Mouse (Mus musculus): ENCODE results near the gene Lmtk2. TPM values are rescaled to one million over a fixed set of nuclear protein-coding genes. Genes with fewer than 3 reads are reported as not detected.

Lmtk2 gene
- polyA plus RNA-seq, 1 experiment from 2014 or later: 5.5 TPM

GRCm38 (mm10) chr5:144230216-144230615, 130.0 kb downstream of the Lmtk2 start:
- Histone ChIP-seq H3K27ac (no peak overlapping the region), H3K4me3 (no peak overlapping the region), H3K9me3 (no peaks in the 10 kb centered on the region), H3K4me1 (no peaks in the 10 kb centered on the region), H3K27me3 (ENCODE audit: poor library complexity, severe bottlenecking) (no peaks in the 10 kb centered on the region), H3K36me3 (replicated peaks) (no peaks in the 10 kb centered on the region)
- DNase-seq (ENCODE audit: extremely low spot score, low spot score): no peak
- WGBS: 90% methylated on average over 7 of the region's 7 CpGs

GRCm38 (mm10) chr5:144231410-144231809, 131.2 kb downstream of the Lmtk2 start:
- no peaks in the 10 kb centered on the region for H3K36me3 ChIP-seq (replicated peaks)
- WGBS: 77% methylated on average over 1 of the region's 1 CpGs
- DNase-seq (ENCODE audit: extremely low spot score, low spot score): no peak
- no peaks in the 10 kb centered on the region for H3K27me3 ChIP-seq (ENCODE audit: poor library complexity, severe bottlenecking)
- H3K4me1 ChIP-seq: no peaks in the 10 kb centered on the region
- H3K27ac ChIP-seq: no peak overlapping the region
- H3K9me3 ChIP-seq: no peaks in the 10 kb centered on the region
- H3K4me3 ChIP-seq: no peak overlapping the region

GRCm38 (mm10) chr5:144232531-144232930, 132.3 kb downstream of the Lmtk2 start:
- H3K9me3 ChIP-seq: no peaks in the 10 kb centered on the region
- H3K4me1 ChIP-seq: no peaks in the 10 kb centered on the region
- 90% methylated on average over 5 of the region's 5 CpGs for WGBS
- no peak for DNase-seq (ENCODE audit: extremely low spot score, low spot score)
- H3K36me3 ChIP-seq (replicated peaks): no peaks in the 10 kb centered on the region
- H3K27me3 ChIP-seq (ENCODE audit: poor library complexity, severe bottlenecking): no peaks in the 10 kb centered on the region
- no peak overlapping the region for H3K27ac ChIP-seq
- no peak overlapping the region for H3K4me3 ChIP-seq

- no peaks in the 10 kb centered on the region for H3K9me3 ChIP-seq
- no peaks in the 10 kb centered on the region for H3K36me3 ChIP-seq (replicated peaks)
- no peak overlapping the region for H3K4me3 ChIP-seq
- no peaks in the 10 kb centered on the region for H3K27me3 ChIP-seq (ENCODE audit: poor library complexity, severe bottlenecking)
- no peak overlapping the region for H3K27ac ChIP-seq
- H3K4me1 ChIP-seq: no peaks in the 10 kb centered on the region
- 77% methylated on average over 6 of the region's 6 CpGs for WGBS
- no peak for DNase-seq (ENCODE audit: extremely low spot score, low spot score)
Measured at GRCm38 (mm10) chr5:144234222-144234621, 134.0 kb downstream of the Lmtk2 start.

GRCm38 (mm10) chr5:144234714-144235113, 134.5 kb downstream of the Lmtk2 start:
- Histone ChIP-seq H3K4me3 (no peak overlapping the region), H3K36me3 (replicated peaks) (no peaks in the 10 kb centered on the region), H3K27me3 (ENCODE audit: poor library complexity, severe bottlenecking) (no peaks in the 10 kb centered on the region), H3K27ac (no peak overlapping the region), H3K9me3 (no peaks in the 10 kb centered on the region), H3K4me1 (no peaks in the 10 kb centered on the region)
- 91% methylated on average over 7 of the region's 7 CpGs for WGBS
- no peak for DNase-seq (ENCODE audit: extremely low spot score, low spot score)

Other genes starting within 250 kb of the Lmtk2 start
- gene Ankrd61, start 202.8 kb upstream of the Lmtk2 start, polyA plus RNA-seq (2016; fragmentation: Nextera tagmentation; extraction: Ambion mirVana): 0.31 and 0.36 TPM in 2 replicates
- 141 TPM in 2 replicates for gene Aimp2, start 190.6 kb upstream of the Lmtk2 start, polyA plus RNA-seq (2016; fragmentation: Nextera tagmentation; extraction: Ambion mirVana)
- 40.8 and 41.5 TPM in 2 replicates for gene Pms2, start 190.5 kb upstream of the Lmtk2 start, polyA plus RNA-seq (2016; fragmentation: Nextera tagmentation; extraction: Ambion mirVana)
- 0.44 and 0.61 TPM in 2 replicates for gene Gm42421, start 172.3 kb upstream of the Lmtk2 start, polyA plus RNA-seq (2016; fragmentation: Nextera tagmentation; extraction: Ambion mirVana)
- 0.43 and 0.64 TPM in 2 replicates for gene Rsph10b, start 167.4 kb upstream of the Lmtk2 start, polyA plus RNA-seq (2016; fragmentation: Nextera tagmentation; extraction: Ambion mirVana)
- gene Ccz1, start 85.6 kb upstream of the Lmtk2 start, polyA plus RNA-seq (2016; fragmentation: Nextera tagmentation; extraction: Ambion mirVana): 104 and 107 TPM in 2 replicates
- not detected in 2 replicates for gene Ocm, start 73.8 kb upstream of the Lmtk2 start, polyA plus RNA-seq (2016; fragmentation: Nextera tagmentation; extraction: Ambion mirVana)
- gene Bhlha15, start 89.8 kb downstream of the Lmtk2 start, polyA plus RNA-seq (2016; fragmentation: Nextera tagmentation; extraction: Ambion mirVana): 0.12 and 0.23 TPM in 2 replicates
- gene Tecpr1, start 123.2 kb downstream of the Lmtk2 start, polyA plus RNA-seq (2016; fragmentation: Nextera tagmentation; extraction: Ambion mirVana): 18.1 and 19.9 TPM in 2 replicates
- 113 and 119 TPM in 2 replicates for gene Bri3, start 144.0 kb downstream of the Lmtk2 start, polyA plus RNA-seq (2016; fragmentation: Nextera tagmentation; extraction: Ambion mirVana)